Mouse (Mus musculus) lung, postnatal 0 days (tissue): ENCODE results near the gene Arl2bp.

Source experiments
- CTCF ChIP-seq: IDR thresholded peaks from 2 replicates; pipeline ENCODE4 v1.5.1; 2016; ENCODE audit warnings: antibody characterized with exemption, mild to moderate bottlenecking
- EP300 ChIP-seq: IDR thresholded peaks from 2 replicates; pipeline ENCODE4 v1.6.1; 2016; ENCODE audit warnings: antibody characterized with exemption, mild to moderate bottlenecking, control low read depth

DNA sequence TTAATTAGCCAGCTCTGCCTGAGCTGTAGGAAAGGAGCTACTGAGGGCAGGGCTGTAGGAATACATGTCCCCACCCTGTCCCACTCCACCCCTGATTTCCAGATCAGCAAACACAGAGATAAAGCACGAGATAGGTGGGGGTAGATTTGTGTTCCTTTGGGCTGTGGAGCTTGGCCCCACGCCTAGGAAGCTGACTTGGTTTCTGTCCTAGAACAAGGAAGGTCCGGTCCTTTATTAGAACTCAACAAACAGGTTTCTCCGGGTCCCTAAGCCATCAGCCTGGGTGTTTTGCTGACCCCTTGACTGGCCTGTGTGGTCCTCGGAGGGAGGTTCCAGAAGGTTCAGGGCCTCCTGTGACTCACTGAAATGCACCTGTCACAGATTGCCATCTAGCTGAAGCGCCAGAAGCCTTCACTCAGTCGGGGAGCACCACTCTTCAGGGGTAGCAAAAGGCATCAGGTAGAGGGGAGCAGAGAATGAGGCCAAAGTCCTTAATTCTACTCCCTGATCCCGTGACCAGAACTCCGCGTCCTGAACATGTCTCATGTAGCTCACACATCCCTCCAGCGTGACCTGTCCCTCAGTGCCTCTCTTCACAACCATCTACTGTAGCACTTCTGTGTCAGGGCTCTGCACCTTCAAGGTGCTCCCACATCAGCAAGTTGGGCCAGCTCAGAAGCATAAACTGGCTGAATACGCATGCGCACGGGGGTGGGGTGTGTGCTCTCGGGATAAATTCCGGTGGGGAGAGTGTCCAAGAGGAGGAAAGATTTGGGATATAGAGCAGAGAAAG lies 16.5 kb downstream of the Arl2bp start:
- no peak for TF ChIP-seq CTCF
- TF ChIP-seq EP300 = peak; percentile 68
